Mouse (Mus musculus) adrenal gland, adult 18-20 months (tissue): ENCODE data around the gene Sf3a1. TPM values are rescaled to one million over a fixed set of nuclear protein-coding genes. Genes with fewer than 3 reads are reported as not detected.

Experiments used
- DNase-seq, 2 experiments: peaks; one replicate each; pipeline ENCODE4 v3.0.0; 2021 to 2022; ENCODE audit warnings: low spot score in 2 of 2
- total RNA-seq, 2 experiments: library from RNA; stranded (reverse); gene quantifications; 1 replicate in 1 of 2; 2 replicates in 1 of 2; pipeline ENCODE4 v1.2.3; 2021

Gene Sf3a1
- total RNA-seq, 2 experiments from 2014 or later = 50.3 to 59.9 TPM

GRCm38 (mm10) chr11:4214572-4214971, 54.4 kb downstream of the Sf3a1 start:
- DNase-seq = no peak

GRCm38 (mm10) chr11:4215061-4215460, 54.9 kb downstream of the Sf3a1 start:
- no peak for DNase-seq

DNA sequence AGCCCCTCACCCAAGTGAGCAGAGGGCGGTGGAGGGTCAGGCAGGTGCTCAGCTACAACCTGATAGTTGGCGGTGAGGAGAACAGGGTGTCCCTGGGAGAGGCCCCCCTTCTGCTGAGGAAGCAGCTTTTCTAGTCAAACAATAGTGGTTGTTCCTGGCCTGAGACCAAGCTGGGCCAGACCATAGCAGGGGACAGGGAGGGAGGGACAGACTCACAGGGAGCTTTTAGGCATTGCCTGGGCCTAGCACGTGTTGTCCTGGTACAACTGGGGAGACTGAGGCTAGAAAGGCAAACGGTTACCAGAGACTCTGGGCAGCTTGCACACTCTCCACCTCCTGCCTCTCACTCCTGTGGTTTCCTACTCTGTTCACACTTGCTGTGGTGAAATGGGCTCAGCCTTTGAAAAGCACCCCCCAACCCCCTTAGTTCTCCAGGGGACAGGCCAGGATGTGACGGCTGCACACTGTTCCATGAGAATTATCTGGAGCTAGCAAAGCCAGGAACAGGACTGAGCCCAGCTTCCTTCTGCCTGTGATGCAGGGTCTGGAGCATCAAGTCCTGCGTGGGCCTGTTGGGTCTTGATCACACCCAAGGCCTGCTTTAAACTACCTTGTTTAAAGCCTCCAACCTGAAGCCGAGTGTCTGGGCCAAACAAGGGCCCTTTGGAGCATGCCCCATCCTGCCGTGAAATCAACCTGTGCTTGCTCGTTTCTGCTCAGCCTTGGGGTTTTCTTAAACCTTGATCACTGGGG, 56.3 kb downstream of the Sf3a1 start:
- no peak for DNase-seq

GRCm38 (mm10) chr11:4217914-4218629, 57.9 kb downstream of the Sf3a1 start, which contains the start of gene Castor1:
Gene Castor1 (plus strand): TSS chr11:4218225.
- peak; percentile 83 to 85 for DNase-seq

DNA sequence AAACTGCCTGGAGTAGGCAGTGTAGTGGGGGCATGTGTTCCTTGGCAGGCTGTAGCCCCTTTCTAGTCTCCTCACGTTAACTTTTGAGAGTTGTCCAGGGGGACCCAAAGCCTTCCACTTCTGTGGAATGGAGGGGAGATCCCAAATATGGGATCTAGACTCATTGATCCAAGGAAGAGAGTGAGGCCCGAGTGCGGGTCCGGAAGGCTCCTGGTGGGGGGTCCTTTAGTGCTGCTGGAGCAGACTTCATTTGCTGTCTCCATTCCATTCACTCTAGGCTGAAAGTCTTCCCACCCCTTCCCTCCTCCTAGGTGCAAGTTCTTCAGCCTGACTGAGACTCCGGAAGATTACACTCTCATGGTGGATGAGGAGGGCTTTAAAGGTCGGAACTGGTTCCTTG, 58.5 kb downstream of the Sf3a1 start:
- no peak for DNase-seq

- peak; percentile 63 to 69 for DNase-seq
Measured at GRCm38 (mm10) chr11:4219317-4219751, 59.2 kb downstream of the Sf3a1 start.

DNA sequence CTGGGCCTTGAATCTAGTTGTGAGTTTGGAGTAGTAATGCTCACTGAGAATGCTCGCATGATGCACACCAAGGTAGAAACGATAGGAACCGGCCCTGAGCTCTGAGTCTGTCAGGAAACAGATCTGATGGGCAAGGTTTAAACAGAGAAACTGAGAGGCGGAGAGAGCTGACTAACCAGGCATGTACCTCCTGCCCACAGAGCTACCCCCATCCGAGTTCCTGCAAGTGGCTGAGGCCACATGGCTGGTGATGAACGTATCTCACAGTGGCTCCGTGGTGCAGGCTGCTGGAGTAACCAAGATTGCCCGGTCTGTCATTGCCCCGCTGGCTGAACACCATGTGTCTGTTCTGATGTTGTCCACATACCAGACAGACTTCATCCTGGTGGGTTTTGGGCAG, 59.8 kb downstream of the Sf3a1 start:
- no peak for DNase-seq

GRCm38 (mm10) chr11:4220443-4221400, 60.6 kb downstream of the Sf3a1 start:
- peak; percentile 84 to 89 for DNase-seq

DNA sequence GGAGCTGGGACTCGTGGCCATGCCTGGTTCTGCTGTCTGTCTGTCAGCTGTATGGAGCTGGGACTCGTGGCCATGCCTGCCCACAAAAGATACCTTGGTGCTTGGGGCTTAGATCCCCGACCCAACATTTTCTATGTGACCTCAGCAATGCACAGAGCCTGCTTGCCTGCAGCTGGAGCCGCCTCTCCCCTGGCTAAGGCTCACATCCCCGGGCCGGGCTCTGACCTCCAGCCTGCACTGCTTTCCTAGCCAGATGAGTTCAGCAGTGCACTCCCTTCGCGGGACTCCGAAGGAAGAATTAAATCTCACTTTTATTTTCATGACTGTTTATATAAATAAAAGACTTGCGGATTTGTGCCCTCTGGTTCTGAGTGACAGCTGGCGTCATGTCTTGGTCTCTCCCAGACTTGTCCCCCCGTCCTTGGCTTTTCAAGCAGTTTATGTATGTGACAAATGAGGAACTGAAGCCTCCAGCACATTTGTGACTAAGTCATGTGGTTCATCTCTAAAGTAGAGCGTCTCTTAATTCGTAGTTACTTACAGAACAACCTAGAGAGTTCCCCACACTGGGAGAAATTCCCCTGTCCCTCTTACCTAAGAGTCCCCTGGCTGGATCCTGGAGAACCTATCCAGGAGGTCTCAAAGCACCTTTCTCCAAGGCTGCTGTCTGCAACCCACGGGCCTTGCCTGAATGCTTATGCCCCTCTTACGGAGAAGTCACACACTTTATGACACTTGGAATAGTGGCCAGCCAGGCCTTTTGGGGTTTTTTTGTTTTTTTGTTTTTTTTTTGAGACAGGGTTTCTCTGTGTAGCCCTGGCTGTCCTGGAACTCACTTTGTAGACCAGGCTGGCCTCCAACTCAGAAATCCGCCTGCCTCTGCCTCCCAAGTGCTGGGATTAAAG, 62.1 kb downstream of the Sf3a1 start:
- no peak for DNase-seq

- no peak for DNase-seq
Measured at GRCm38 (mm10) chr11:4223393-4224188, 63.4 kb downstream of the Sf3a1 start.

DNA sequence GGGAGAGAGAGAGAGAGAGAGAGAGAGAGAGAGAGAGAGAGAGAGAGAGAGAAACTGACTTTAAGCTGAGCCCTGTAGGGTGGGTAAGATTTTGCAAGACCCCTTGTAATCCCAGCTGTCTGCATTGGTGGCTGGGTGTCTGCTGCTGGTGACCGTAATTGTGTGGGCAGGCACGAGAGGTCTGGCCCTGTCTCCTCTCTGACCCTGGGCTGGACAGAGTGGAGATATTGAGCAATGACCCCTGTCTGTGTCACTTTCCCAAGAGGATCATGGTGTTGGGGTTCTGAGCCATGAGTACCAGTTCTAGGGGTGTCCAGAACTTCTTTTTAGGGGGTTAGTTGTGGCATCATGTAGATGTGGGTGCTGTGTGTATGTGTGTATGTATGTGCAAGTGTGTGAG, 64.1 kb downstream of the Sf3a1 start:
- no peak for DNase-seq

DNA sequence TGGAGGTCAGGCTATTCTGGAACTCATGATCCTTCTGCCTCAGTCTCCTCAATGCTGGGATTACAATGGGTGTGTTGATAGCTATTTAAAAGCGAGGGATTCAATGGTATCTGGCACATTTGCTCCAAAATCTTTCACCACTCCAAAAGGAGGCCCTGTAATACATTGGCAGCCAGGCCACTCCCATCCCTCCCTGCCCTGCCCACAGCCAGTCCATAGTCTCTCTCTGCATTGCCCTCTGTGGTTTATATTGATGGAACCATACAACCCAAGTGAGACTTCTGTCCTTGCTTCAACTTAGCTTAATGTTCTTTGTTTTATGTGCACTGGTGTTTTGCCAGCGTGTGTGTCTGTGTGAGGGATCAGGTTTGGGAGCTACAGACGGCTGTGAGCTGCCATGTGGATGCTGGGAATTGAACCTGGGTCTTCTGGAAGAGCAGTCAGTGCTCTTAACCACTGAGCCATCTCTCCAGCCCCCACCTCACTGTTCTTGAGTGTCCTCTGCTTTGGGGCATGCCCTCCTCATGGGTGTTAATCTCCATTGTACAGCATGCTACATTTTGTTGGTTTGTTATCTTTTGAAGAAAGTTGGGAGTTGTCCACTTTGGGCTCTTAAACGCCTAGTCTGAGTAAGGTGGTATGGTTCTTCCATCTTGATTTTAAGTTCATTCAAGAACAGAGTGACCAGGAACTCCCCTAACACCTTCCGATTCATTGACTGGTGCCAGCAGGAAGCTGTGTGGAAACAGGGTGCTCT, 66.6 kb downstream of the Sf3a1 start:
- DNase-seq = no peak

DNA sequence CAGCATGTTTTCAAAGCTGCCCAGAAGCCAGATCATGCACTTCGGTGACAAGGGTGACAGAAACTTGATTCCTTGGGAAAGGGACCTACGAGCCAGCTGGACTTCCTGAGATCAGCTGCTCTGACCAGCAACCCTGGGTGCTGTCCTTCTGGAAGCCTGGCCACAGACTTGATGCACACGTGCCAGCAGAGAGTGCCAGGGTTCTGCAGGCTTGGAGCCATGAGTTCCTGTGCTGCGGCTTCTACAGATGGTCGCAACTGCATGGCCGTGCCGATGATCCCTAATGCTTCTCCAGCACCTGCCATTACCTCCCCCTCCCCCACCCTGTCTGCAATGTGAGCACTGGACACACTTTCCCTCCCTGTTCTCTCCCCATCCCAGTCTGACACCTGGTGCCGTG, 68.3 kb downstream of the Sf3a1 start:
- peak in 1 of 2 experiments; percentile 22 for DNase-seq

DNA sequence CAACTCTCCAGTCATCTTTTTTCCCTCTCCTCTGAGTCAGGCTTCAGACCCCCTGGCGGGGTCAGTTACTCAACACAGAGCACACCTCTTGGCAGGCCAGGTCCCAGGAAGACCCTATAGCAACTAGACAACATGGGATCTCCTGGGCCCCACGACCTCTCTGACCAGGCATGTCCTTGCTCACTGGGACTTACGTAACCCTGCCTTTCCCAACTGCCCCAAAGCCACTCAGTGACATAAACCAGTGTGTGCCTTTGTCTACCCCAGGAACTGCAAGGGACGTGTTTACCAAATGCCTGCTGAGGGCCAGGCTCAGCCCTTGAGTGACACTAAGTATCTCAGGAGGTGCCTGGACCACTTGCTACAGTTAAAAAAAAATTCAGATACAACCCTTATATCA, 69.7 kb downstream of the Sf3a1 start:
- DNase-seq = peak in 1 of 2 experiments; percentile 15

- no peak for DNase-seq
Measured at GRCm38 (mm10) chr11:4231435-4231834, 71.3 kb downstream of the Sf3a1 start.
